Mouse (Mus musculus) bone marrow macrophage, adult 2 months (primary cell): ENCODE measurements around the gene Ccdc85b. TPM values are rescaled to one million over a fixed set of nuclear protein-coding genes. Genes with fewer than 3 reads are reported as not detected.

Experiments used
- H3K27ac ChIP-seq: 2 replicates; pipeline ENCODE4 v1.5.1; 2012; ENCODE audit warnings: low read depth, low read length; ENCODE audit not compliant: insufficient read depth
- H3K4me1 ChIP-seq: 2 replicates; pipeline ENCODE4 v1.6.1; 2012; ENCODE audit warnings: low read length; ENCODE audit not compliant: control insufficient read depth, insufficient read depth
- H3K4me3 ChIP-seq: 2 replicates; pipeline ENCODE4 v1.5.1; 2012; ENCODE audit warnings: mild to moderate bottlenecking, low read length, moderate library complexity; ENCODE audit not compliant: insufficient read depth
- CTCF ChIP-seq: IDR thresholded peaks from 2 replicates; pipeline ENCODE4 v1.5.1; 2012; ENCODE audit warnings: low read depth, mild to moderate bottlenecking, low read length, moderate library complexity
- POLR2A ChIP-seq: IDR thresholded peaks from 2 replicates; pipeline ENCODE4 v1.6.1; 2012; ENCODE audit warnings: mild to moderate bottlenecking, low read depth, low read length, borderline replicate concordance
- polyA plus RNA-seq: library from polyadenylated mRNA; stranded (reverse); fragments of >200 nt; gene quantifications from 2 replicates; pipeline ENCODE4 v1.2.4, GENCODE M21; 2012; ENCODE audit not compliant: missing spikeins, insufficient read depth, insufficient read length

The Ccdc85b gene
- polyA plus RNA-seq, 1 experiment, result 3.6 TPM

- peak within 1 kb of the TSS; percentile 98 for H3K4me3 ChIP-seq
Observed at GRCm38 (mm10) chr19:5424782-5425741, 32.6 kb downstream of the Ccdc85b start, which contains the start of the genes Drap1 and AI837181. Gene Drap1 (minus strand): TSS chr19:5424979. Gene AI837181 (plus strand): TSS chr19:5425144.

GRCm38 (mm10) chr19:5424092-5424781 is 33.5 kb downstream of the Ccdc85b start:
- Histone ChIP-seq H3K4me3 (peak overlapping the region; percentile 92), H3K27ac (peak overlapping the region; percentile 69), H3K4me1 (peaks cover 16% of the 10 kb centered on the region; the same call in 1 of the 2 replicates)
- TF ChIP-seq POLR2A, result no peak
- TF ChIP-seq CTCF, result no peak

More at GRCm38 (mm10) chr19:5424782-5425741, 32.6 kb downstream of the Ccdc85b start, which contains the start of the genes Drap1 and AI837181:
- no peak for TF ChIP-seq CTCF
- TF ChIP-seq POLR2A, result no peak
- peak within 1 kb of the TSS; percentile 79 for H3K27ac ChIP-seq
- peaks cover 16% of the 10 kb centered on the region; the same call in 1 of the 2 replicates for H3K4me1 ChIP-seq

GRCm38 (mm10) chr19:5423561-5423960 is 34.1 kb downstream of the Ccdc85b start:
- Histone ChIP-seq H3K4me3 (peak overlapping the region; percentile 92), H3K27ac (no peak overlapping the region), H3K4me1 (peaks cover 16% of the 10 kb centered on the region; the same call in 1 of the 2 replicates)
- TF ChIP-seq CTCF (no peak), POLR2A (no peak)

DNA sequence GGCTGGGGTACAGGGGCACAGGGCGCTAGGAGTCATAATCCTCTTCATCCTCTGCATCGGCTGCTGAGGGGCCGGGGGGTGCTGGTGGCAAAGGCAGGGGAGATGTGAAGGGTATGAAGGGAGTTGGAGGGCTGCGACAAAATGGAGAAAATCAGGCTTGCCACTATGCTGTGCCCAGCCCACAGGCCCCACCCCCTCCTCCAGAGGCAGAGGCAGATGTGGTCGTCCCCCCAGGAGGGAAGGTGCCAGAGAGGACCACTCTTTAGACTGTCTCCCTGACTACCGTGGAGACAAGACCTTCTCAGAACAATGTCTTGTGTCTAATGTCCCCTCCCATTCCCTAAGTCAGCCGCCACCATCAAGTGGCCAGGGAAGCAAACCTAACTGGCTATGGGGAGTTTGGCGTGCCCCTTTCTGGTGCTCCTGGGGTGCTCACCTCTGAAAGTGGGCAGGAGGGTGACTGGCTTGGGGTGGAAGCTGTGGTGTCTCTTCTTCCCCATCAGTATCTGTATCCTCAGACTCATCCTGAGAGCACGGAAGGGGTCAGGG is 34.7 kb downstream of the Ccdc85b start:
- TF ChIP-seq POLR2A (no peak), CTCF (no peak)
- H3K4me3 ChIP-seq, result peak overlapping the region; percentile 92; the same call in 1 of the 2 replicates
- peaks cover 16% of the 10 kb centered on the region; the same call in 1 of the 2 replicates for H3K4me1 ChIP-seq
- no peak overlapping the region for H3K27ac ChIP-seq

- no peak for TF ChIP-seq CTCF
- no peak for TF ChIP-seq POLR2A
- H3K4me1 ChIP-seq, result peaks cover 14% of the 10 kb centered on the region; the same call in 1 of the 2 replicates
- H3K4me3 ChIP-seq, result no peak overlapping the region
- H3K27ac ChIP-seq, result no peak overlapping the region
Observed at GRCm38 (mm10) chr19:5422267-5422666, 35.4 kb downstream of the Ccdc85b start.

GRCm38 (mm10) chr19:5421784-5422183 is 35.9 kb downstream of the Ccdc85b start:
- Histone ChIP-seq H3K4me1 (peaks cover 14% of the 10 kb centered on the region; the same call in 1 of the 2 replicates), H3K27ac (no peak overlapping the region), H3K4me3 (no peak overlapping the region)
- TF ChIP-seq CTCF, result no peak
- TF ChIP-seq POLR2A, result no peak

GRCm38 (mm10) chr19:5420579-5420978 is 37.1 kb downstream of the Ccdc85b start:
- 0 out of 2 replicates have a peak, but pooled peaks cover 8% of the 10 kb centered on the region for H3K4me1 ChIP-seq
- TF ChIP-seq CTCF, result no peak
- TF ChIP-seq POLR2A, result no peak
- H3K27ac ChIP-seq, result no peak overlapping the region
- no peak overlapping the region for H3K4me3 ChIP-seq

- Histone ChIP-seq H3K27ac (no peak overlapping the region), H3K4me1 (0 out of 2 replicates have a peak, but pooled peaks cover 8% of the 10 kb centered on the region), H3K4me3 (no peak overlapping the region)
- TF ChIP-seq CTCF (no peak), POLR2A (no peak)
Observed at GRCm38 (mm10) chr19:5419630-5420029, 38.1 kb downstream of the Ccdc85b start.

DNA sequence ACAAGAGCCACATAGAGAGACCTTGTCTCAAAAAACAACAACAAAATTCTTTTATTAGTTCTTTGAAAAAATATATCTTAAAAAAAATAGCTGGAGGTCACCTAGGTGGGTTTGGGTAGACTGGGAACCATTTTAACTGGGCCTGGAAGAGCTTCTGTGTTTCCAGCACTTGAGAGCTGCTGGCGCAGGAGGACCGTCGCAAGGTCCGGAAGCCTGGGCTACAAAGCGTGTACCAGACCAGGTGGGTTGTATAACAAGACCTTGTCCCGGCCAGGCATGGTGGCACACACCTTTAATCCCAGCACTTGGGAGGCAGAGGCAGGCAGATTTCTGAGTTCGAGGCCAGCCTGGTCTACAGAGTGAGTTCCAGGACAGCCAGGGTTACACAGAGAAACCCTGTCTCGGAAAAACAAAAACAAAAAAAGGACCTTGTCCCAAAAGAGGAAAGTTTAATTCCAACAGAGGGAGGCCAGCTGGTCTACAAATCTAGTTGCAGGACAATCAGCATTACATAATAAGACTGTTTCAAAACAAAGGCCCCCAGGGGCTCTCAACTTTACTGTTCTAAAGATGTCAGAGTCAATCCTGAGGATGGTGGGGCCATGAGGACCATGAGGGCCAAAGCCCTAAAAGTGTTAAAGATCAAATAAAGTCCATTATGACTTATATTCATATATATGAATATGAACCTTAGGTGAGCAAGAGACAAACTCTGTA is 38.8 kb downstream of the Ccdc85b start:
- H3K4me3 ChIP-seq, result no peak overlapping the region
- H3K4me1 ChIP-seq, result 0 out of 2 replicates have a peak, but pooled peaks cover 8% of the 10 kb centered on the region
- TF ChIP-seq POLR2A, result no peak
- no peak for TF ChIP-seq CTCF
- H3K27ac ChIP-seq, result no peak overlapping the region
